Mouse (Mus musculus) spleen, postnatal 4 days (tissue): ENCODE results near the gene Plxnb1.
A peak's percentile ranks its signal among the peaks of the same experiment; 100 is the strongest.

Experiments
- DNase-seq, 2 experiments: peaks; one replicate each; pipeline ENCODE4 v3.0.0; 2022; ENCODE audit warnings: low spot score in 2 of 2

Plxnb1 gene

DNA sequence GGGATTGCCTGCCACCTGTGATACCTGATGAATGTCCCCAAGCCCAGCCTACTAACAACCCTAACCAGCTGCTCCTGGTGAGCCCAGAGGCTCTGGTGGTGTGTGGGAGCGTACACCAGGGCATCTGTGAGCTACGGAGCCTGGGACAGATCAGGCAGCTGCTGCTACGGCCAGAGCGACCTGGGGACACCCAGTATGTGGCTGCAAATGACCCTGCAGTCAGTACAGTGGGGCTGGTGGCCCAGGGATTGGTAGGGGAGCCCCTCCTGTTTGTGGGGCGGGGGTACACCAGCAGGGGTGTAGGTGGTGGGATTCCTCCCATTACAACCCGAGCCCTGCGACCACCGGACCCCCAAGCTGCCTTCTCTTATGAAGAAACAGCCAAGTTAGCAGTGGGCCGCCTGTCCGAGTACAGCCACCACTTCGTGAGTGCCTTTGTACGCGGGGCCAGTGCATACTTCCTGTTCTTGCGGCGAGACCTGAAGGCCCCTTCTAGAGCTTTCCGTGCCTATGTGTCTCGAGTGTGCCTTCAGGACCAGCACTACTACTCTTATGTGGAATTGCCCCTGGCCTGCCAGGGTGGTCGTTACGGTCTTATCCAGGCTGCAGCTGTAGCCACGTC, 5.2 kb downstream of the Plxnb1 start:
- DNase-seq = no peak

DNA sequence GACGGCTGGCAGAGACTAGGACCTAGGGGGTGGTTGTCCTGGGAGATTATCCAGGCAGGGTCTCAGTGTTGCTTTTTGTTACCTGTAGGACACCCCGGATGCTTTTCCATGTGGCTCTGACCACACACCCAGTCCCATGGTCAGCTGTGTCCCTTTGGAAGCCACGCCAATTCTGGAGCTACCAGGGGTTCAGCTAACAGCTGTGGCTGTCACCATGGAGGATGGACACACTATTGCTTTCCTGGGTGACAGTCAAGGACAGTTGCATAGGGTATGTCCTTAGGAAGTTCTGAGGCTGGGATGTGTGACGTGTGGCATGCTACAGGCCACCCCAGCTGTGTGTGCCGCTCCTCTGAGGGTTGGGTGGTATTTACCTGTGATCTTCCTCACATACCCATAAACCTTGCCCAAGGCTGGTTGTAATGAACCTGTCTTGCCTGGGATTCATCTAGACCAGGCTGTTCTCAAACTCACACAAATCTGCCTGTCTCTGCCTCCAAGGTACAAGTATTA, 6.8 kb downstream of the Plxnb1 start:
- DNase-seq = no peak

DNA sequence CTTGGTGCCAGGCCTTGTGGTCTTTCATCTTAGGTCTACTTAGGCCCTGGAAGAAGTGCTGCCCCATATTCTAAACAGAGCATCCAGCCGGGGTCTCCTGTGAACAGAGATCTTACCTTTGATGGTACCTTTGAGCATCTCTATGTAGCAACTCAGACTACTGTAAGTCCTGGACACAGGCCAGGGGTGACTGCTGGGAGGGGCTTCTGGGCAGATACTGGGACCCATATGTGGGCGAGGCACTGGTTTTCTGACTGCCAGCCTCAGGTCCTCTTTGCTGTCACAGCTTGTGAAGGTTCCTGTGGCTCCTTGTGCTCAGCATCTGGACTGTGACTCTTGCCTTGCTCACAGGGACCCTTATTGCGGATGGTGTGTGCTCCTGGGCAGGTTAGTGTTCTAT, 7.4 kb downstream of the Plxnb1 start:
- DNase-seq = no peak

DNA sequence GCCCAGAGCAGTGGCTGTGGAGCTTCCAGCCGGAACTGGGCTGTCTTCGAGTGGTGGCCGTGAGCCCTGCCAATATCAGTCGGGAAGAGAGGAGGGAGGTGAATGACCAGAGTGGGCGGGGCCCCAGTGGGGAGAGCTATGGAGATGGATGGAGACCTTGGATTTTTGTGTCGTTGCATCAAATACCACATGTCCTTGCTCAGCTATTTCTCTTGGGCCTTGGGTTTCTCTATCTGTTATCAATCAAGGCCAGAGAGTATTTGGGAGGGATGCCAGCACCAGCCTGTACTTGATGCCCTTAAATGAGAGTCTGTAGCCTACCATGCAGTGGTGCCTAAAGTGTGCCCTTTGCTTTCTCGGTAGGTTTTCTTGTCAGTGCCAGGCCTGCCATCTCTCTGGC, 8.1 kb downstream of the Plxnb1 start:
- DNase-seq = no peak

DNA sequence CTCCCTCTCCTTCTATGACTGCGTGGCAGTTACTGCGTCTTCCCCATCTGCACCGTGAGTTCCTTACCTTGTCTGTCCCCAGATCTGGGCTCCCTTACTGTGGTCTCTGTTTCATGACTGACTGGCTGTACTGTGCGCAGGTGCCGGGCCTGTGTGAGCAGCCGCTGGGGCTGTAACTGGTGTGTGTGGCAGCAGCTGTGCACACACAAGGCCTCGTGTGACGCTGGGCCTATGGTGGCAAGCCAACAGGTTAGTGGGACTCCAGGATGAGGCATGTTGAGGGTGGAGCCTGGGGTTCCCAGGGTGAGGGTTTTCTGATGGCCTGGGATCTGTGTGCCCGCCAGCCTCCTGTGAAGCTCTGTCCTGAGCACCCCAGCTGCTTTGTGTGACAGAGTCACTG, 8.9 kb downstream of the Plxnb1 start:
- DNase-seq = no peak

DNA sequence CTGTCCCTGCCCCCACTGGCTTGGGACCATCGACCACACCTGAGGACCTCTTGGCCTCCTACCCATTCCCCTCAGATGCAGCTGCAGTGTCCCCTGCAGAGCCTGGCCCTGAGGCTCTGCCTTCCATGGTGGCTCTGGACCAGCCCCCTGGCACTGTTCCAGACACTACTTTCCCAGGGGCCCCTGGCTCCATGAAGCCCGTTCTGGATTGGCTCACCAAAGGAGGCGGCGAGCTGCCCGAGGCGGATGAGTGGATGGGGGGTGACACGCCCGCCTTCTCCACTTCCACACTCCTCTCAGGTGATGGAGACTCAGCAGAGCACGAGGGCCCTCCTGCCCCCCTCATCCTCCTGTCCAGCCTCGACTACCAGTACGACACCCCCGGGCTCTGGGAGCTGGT, 9.8 kb downstream of the Plxnb1 start:
- no peak for DNase-seq

DNA sequence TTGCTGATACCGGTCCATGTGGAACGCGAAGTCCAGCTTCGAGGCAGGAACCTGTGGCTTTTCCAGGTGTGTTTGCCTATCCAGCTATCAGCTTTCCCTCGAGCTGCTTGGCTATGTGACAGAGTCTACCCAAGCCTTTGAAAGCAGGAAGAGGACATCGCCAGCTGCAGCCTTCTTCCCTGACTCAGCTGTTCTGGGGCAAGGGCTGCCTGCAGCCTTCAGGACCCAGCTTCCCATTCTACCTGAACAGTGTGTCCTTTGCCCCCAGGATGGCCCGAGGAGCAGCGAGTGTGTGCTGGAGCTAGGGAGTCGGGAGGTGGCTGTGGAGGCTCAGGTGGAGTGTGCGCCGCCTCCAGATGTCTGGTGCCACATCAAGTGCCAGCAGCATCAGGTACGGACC, 10.5 kb downstream of the Plxnb1 start:
- DNase-seq = no peak

DNA sequence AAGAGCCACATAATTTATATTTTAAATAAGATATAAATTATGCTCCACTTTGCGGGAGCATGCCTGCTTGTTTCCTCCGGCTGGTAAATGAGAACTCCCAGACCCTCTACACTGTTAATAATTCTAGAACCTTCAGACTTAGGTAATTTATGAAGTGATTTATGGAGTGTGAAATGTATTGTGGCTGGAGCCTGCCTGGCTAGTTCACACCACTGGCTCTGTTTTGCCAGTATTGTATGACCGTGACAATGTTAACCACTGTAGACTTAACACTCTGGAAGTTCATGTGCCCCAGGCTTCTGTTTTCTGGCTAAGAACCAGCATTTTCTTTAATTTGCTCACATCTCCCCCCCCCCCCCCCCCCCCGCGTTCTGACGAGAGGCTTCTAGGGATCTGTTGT, 12.2 kb downstream of the Plxnb1 start:
- no peak for DNase-seq

DNA sequence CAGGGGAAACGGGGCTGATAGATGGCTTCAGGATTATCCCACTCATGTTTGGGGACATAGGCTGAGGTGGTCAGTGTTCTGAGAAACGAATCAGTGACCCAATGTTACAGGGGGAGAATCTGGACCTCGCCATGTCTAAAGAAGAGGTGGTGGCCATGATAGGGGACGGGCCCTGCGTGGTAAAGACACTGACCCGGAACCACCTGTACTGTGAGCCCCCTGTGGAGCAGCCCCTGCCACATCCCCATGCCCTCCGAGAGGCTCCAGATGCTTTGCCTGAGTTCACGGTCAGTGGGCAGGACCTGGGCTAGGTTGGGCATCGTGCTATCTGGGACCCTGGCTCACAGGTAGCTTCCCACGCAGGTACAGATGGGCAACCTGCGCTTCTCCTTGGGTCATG, 15.1 kb downstream of the Plxnb1 start:
- no peak for DNase-seq

DNA sequence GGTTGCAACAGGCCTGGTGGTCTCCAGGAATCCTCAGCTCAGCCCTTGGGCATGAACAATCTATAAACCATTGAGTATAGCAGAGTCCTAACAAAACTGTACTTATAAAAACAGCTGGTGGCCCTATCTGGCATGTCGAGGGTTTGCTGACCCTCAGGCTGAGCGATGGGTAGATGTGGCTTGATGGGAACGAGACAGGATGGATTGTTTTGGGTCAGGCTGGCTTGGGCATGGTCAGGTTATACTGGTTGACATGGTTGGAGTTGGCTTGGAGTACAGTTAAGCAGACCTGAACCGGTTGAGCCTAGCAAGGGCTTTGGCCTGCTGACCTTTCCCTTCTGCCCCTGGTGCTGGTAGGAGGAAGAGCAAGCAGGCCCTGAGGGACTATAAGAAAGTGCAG, 15.9 kb downstream of the Plxnb1 start:
- no peak for DNase-seq

DNA sequence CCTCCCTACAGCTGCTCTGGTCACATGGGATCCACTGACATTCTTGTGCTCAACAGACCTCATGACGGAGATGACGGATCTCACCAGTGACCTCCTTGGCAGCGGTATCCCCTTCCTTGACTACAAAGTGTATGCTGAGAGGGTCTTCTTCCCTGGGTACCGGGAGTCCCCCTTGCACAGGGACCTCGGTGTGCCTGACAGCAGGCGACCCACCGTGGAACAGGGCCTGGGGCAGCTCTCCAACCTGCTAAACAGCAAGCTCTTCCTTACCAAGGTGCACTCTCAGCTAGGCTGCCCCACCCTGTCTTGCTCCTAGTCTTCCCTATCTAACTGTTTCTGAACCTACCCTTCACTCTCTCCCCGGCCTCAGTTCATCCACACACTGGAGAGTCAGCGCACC, 16.4 kb downstream of the Plxnb1 start:
- DNase-seq = no peak

DNA sequence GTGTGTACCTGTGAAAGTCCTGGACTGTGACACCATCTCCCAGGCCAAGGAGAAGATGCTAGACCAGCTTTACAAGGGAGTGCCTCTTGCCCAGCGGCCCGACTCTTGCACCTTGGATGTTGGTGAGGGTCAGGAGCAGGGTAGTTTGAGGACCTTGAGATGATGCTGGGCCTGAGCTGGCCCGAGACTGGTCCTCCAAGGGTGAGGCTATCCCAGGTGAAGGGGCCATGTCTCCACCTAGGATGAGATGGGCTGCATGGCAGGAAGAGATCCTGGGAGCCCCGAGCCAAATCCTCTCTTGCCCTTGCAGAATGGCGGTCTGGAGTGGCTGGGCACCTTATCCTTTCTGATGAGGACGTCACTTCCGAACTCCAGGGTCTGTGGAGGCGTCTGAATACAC, 18.1 kb downstream of the Plxnb1 start:
- DNase-seq = no peak

DNA sequence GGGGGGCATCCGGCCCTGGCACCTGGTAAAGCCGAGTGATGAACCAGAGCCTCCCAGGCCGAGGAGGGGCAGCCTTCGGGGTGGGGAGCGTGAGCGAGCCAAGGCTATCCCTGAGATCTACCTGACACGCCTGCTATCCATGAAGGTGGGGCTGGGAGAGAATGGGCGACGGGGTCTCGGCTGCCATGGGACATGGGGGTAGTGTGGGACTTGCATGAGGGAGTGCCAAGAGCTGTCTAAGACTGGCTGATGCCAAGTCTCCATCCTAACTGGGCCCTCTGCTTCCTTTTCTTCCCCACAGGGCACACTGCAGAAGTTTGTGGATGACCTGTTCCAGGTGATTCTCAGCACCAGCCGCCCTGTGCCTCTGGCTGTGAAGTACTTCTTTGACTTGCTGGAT, 19.1 kb downstream of the Plxnb1 start:
- no peak for DNase-seq

DNA sequence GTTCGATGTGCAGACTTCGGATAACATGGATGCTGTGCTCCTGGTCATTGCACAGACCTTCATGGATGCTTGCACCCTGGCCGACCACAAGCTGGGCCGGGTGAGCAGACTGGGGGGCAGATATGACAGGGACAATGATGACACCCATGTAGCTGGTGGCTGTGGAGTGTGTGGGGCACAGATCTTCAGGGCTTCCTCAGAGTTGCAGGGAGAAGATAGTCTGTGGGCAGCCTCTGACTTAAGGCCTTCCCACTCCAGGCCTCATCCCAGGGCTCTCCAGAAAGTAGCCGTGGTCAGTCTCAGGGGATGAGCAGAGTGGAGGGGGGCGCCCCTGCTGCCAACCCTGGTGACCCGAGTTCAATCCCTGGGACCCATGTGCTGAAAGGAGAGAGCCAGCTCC, 19.7 kb downstream of the Plxnb1 start:
- DNase-seq = no peak

DNA sequence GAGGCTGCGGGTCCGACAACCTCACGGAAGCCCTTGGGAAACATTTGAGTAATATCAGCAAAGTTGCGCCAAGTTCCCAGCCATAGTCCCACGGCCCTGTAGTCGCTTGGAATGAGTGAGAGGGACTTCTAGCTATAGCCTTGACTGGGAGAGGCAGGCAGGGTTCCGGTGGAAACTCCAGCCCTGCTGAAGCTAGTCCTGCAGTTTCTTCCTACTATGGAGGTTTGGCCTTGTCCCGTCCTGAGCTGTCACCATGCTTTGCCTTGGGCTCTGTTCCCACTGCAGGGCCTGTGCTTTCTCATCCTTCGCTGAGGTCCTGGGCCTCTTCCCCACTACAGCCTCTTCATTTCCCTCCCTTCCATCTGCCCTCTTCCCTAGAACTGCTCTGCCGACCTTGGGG, 21.0 kb downstream of the Plxnb1 start:
- DNase-seq = no peak

DNA sequence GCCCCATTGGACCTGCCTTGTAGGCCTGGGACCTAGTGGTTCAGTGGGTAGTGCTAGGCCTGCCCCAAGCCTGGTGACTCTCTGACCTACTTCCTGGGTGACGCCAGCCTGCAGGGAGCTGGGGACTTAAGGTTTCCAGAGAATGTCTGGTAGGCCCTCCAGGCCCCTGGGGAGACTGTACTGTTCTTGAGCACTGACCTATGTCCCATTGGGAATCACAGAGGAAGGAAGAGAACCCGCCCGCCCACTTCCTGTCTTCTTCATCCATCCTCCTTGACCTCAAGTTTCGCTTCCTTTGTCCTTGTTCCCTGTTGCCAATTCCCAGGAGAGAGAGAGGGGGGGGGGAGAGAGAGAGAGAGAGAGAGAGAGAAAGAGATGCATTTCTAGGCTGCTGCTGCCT, 22.9 kb downstream of the Plxnb1 start:
- DNase-seq = peak in 1 of 2 experiments; percentile 10

DNA sequence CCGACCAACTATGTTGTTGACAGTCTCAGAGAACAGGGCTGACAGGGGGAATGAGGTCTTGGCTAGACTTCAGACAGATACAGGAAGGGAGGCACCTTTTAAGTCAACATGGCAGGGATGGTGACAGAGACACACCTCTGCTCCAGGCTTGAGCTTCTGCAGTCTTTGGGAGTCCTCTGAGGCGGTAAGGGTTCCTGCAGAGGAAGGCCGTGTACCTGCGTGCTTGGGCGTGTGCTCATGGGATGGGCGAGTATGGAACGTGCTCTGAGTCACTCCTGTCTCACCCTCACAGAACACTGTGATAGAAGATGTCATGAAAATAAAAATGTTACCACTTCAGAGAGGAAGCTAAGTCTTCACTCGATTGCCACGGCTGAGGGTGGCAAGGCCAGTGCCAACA, 24.4 kb downstream of the Plxnb1 start:
- DNase-seq = no peak

DNA sequence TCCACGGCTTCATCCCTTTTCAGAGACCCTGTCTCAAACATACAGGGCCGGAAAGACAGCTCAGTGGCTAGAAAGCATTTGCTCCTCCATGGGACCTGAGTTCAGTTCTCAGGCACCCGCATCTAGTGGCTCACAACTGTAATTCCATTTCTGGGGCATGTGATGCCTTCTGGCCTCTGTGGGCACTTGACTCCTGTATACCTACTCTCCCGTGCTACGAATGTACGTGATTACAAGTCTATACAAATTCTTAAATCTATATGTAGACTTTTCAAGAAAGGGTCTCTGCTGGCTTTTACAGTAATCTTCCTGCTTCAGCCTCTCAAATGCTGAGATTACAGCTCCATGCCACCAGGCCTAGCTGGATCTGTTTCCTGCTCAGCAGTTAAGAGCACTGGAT, 25.8 kb downstream of the Plxnb1 start:
- no peak for DNase-seq

DNA sequence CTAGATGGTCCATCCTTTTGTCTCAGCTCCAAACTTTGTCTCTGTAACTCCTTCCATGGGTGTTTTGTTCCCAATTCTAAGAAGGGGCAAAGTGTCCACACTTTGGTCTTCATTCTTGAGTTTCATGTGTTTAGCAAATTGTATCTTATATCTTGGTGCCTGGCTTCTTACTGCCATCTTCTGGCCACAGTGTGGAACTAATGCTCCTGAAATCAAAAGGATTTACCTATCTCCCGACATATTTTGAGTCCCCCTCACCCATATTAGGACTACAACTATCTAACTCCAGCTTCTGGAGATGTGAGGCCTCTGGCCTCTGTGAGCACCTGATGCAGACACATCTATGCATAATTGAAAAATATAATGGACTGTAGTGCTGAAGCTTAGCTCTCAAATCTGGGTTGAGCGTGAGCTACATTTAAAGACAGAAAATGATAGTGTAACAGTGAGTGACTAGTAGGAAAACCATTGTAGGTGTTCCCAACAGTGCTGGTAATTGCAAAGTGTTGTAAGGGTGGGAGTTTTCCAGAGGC, 27.4 kb downstream of the Plxnb1 start:
- DNase-seq = peak in 1 of 2 experiments; percentile 14

DNA sequence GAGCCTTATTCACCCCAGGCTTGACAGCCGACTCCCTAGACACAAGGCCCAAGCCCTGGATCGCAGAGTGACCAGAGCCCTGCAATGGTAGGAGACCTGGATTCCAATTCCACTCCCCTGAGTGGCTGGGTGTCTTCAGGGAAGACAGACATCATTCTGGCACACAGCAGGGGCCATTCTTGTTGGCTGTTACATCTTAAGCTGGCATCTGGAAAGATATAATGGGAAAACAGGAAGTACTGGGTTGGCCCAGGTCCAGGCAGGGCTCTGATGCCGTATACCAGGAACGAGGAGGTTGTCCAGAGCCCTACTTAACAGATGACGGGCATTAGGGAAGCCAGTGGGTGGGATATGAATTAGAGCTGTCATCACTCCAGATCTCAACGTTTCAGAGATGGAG, 28.1 kb downstream of the Plxnb1 start:
- DNase-seq = no peak

DNA sequence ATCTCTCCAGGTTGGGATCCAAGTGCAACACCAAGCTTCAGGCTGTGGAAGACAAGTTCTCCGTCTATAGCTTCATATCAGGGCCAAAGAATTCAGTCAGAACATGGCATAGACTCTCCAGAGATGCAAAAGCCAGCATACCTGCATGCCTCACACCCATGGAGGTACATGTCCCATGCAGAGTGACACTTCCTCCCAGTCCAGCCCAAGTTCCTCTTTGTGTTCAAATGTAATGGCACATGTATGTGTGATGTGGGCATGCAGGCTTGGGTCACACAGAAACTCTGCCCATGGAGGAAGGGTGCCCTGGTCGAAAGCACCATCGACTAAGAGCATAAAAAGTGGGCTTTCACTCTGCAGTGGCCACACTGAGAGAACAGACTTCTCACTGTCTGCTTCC, 29.0 kb downstream of the Plxnb1 start:
- DNase-seq = no peak

DNA sequence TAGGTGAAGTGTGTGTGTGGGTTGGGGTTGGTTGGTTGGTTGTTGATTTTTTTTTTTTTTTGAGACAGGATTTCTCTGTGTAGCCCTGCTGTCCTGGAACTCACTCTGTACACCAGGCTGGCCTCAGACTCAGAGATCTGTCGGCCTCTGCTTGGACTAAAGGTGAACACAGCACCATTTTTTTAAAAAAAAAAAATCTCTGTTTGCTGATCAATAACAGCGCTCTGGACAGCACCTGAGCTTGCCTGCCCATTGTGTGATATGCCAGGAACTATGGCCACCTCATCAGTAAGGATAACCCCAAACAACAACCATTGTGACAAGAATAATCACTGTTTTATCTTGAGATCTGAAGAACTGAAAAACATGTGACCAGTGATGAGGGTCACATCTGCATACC, 29.9 kb downstream of the Plxnb1 start:
- DNase-seq = no peak

DNA sequence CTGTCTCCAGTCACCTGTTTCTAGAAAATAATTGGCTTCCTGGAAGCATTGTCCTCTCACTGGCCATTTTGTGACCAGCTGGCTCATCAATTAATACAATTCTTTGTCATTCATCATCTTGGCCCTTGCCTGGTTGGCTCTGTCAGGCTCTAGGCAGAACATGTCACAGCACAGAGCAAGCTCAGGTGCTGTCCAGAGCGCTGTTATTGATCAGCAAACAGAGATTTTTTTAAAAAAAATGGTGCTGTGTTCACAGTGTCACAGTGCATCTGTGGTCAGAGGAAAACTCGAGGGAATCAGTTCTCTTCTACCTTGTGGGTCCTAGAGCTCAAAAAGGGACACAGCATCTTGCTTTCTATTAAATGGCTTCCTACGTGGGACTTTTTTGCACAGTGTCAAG, 30.3 kb downstream of the Plxnb1 start:
- DNase-seq = no peak

DNA sequence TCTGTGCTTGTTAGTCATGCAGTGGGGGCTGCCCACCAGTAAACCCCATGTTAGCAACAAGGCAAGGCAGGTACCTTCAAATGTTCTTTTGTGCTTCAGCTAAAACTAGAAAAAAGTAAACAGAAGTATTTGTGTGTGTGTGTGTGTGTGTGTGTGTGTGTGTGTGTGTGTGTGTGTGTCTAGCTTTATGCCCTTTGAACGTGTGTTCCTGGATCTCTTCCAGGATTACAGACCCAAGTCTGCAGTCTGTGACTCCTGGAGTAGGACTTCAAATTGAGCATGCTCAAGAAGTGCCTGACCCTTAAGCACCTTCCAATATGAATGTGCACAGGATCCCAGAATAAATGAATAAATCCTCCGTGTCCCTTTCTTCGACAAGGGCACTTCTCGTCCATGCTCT, 31.9 kb downstream of the Plxnb1 start:
- no peak for DNase-seq
